Mouse (Mus musculus) kidney, postnatal 25 days (tissue): ENCODE measurements around the gene Trappc13.
A peak's percentile ranks its signal among the peaks of the same experiment; 100 is the strongest.

Experiments used
- DNase-seq, 2 experiments: peaks; one replicate each; pipeline ENCODE4 v3.0.0; 2021; ENCODE audit warnings: mixed read lengths in 2 of 2

Gene Trappc13

GRCm38 (mm10) chr13:104113782-104114181 lies 64.5 kb downstream of the Trappc13 start:
- no peak for DNase-seq

GRCm38 (mm10) chr13:104112266-104112900 lies 65.9 kb downstream of the Trappc13 start:
- no peak for DNase-seq

GRCm38 (mm10) chr13:104110526-104110925 lies 67.7 kb downstream of the Trappc13 start:
- no peak for DNase-seq

GRCm38 (mm10) chr13:104109816-104110521 lies 68.3 kb downstream of the Trappc13 start:
- peak; percentile 53 to 61 for DNase-seq

- peak; percentile 88 to 96 for DNase-seq
These were observed 68.9 kb downstream of the Trappc13 start, which contains the start of the genes Nln and Sgtb for GRCm38 (mm10) chr13:104109288-104109815. TSS of gene Nln (minus strand) at chr13:104109614. TSS of gene Sgtb (plus strand) at chr13:104109741.

GRCm38 (mm10) chr13:104108651-104109287 lies 69.5 kb downstream of the Trappc13 start:
- no peak for DNase-seq

GRCm38 (mm10) chr13:104101606-104102235 lies 76.5 kb downstream of the Trappc13 start:
- no peak for DNase-seq

GRCm38 (mm10) chr13:104100416-104100815 lies 77.9 kb downstream of the Trappc13 start:
- DNase-seq: no peak

- DNase-seq: no peak
These were observed 81.1 kb downstream of the Trappc13 start for GRCm38 (mm10) chr13:104097190-104097589.

- no peak for DNase-seq
These were observed 82.3 kb downstream of the Trappc13 start for GRCm38 (mm10) chr13:104095955-104096354.

- peak in 1 of 2 experiments; percentile 36 for DNase-seq
These were observed 83.5 kb downstream of the Trappc13 start for GRCm38 (mm10) chr13:104094531-104095385.
